Mouse (Mus musculus) kidney, adult 2 months (tissue): Measurements from ENCODE around the gene Gstm7. TPM values are rescaled to one million over a fixed set of nuclear protein-coding genes. Genes with fewer than 3 reads are reported as not detected.
"Not testable (repeated sequence)": the region's sequence is repeated elsewhere in the genome, so short reads cannot be mapped to it uniquely, and the experiment has no call there.

Source experiments
- DNase-seq: peaks from one replicate; pipeline ENCODE4 v3.0.0; 2021
- H3K27ac ChIP-seq: fragments of 200-500 bp; 2 replicates; pipeline ENCODE4 v1.5.1; 2012; ENCODE audit warnings: low read depth, low read length, control low read depth, inconsistent platforms; ENCODE audit not compliant: insufficient read depth
- H3K27me3 ChIP-seq: fragments of 200-500 bp; replicated peaks from 2 replicates; pipeline ENCODE4 v1.6.1; 2012; ENCODE audit warnings: mild to moderate bottlenecking, moderate library complexity, low read length, inconsistent platforms; ENCODE audit not compliant: control insufficient read depth, insufficient read depth
- H3K36me3 ChIP-seq: fragments of 200-500 bp; 2 replicates; pipeline ENCODE4 v1.6.1; 2012; ENCODE audit warnings: mild to moderate bottlenecking, moderate library complexity, low read length, inconsistent platforms; ENCODE audit not compliant: control insufficient read depth, insufficient read depth
- H3K4me1 ChIP-seq: fragments of 200-500 bp; 2 replicates; pipeline ENCODE4 v1.6.1; 2011; ENCODE audit warnings: low read length; ENCODE audit not compliant: control insufficient read depth, insufficient read depth
- H3K4me3 ChIP-seq: fragments of 200-500 bp; 2 replicates; pipeline ENCODE4 v1.5.1; 2011; ENCODE audit warnings: mild to moderate bottlenecking, low read depth, low read length, control low read depth; ENCODE audit not compliant: insufficient read depth
- CTCF ChIP-seq: fragments of 200-500 bp; conservative IDR thresholded peaks from 2 replicates; pipeline ENCODE4 v1.5.1; 2011; ENCODE audit warnings: low read depth, mild to moderate bottlenecking, control low read depth, low read length, moderate library complexity, mixed read lengths; ENCODE audit not compliant: insufficient read depth, insufficient read length
- POLR2A ChIP-seq: fragments of 200-500 bp; IDR thresholded peaks from one replicate; pipeline ENCODE4 v1.6.1; 2011; ENCODE audit warnings: low read depth, low read length, control low read depth
- WGBS: fragments of 180-500 bp; shearing (Covaris S2); methylation state at CpG from one replicate; pipeline ENCODE4 v1.1.7; 2018; 5-methylcytosine and 5-hydroxymethylcytosine counted together
- polyA plus RNA-seq: library from polyadenylated mRNA; depleted of rRNA; stranded (reverse); fragments of >200 nt; gene quantifications from 2 replicates; pipeline ENCODE4 v1.2.3, GENCODE M21; 2012; rRNA removed

Gene Gstm7
- 24.5 and 28.1 TPM in 2 replicates for polyA plus RNA-seq

GRCm38 (mm10) chr3:107931670-107932069, at the start of gene Gstm7:
Gene Gstm7 (minus strand): TSS chr3:107931817.
- TF ChIP-seq CTCF = peak; percentile 41
- no peak for TF ChIP-seq POLR2A
- Histone ChIP-seq H3K36me3 (no peaks in the 10 kb centered on the region), H3K4me1 (peaks cover 4% of the 10 kb centered on the region; the same call in 1 of the 2 replicates), H3K27me3 (no peaks in the 10 kb centered on the region), H3K4me3 (peak within 1 kb of the TSS; percentile 46), H3K27ac (peak within 1 kb of the TSS; percentile 33; the same call in 1 of the 2 replicates)
- peak; percentile 100 for DNase-seq
- WGBS = 6% methylated on average over 10 of the region's 10 CpGs

- WGBS = 62% methylated on average over 3 of the region's 3 CpGs
- TF ChIP-seq POLR2A = no peak
- TF ChIP-seq CTCF = no peak
- no peaks in the 10 kb centered on the region; the same call in 1 of the 2 replicates for H3K4me1 ChIP-seq
- no peaks in the 10 kb centered on the region for H3K27me3 ChIP-seq
- no peak overlapping the region for H3K4me3 ChIP-seq
- DNase-seq = no peak
- H3K36me3 ChIP-seq = no peaks in the 10 kb centered on the region
- H3K27ac ChIP-seq = no peak overlapping the region
Measured at GRCm38 (mm10) chr3:107981261-107981660, 49.6 kb upstream of the Gstm7 start.

- Histone ChIP-seq H3K4me3 (no peak overlapping the region), H3K27ac (no peak overlapping the region), H3K36me3 (no peaks in the 10 kb centered on the region), H3K4me1 (no peaks in the 10 kb centered on the region), H3K27me3 (no peaks in the 10 kb centered on the region)
- TF ChIP-seq POLR2A (no peak), CTCF (no peak)
- 67% methylated on average over 3 of the region's 3 CpGs for WGBS
- no peak for DNase-seq
Measured at GRCm38 (mm10) chr3:107977691-107978090, 46.1 kb upstream of the Gstm7 start.

GRCm38 (mm10) chr3:107974237-107974636, 42.6 kb upstream of the Gstm7 start:
- Histone ChIP-seq H3K4me1 (no peaks in the 10 kb centered on the region), H3K27me3 (no peaks in the 10 kb centered on the region), H3K36me3 (no peaks in the 10 kb centered on the region), H3K4me3 (no peak overlapping the region), H3K27ac (no peak overlapping the region)
- no peak for DNase-seq
- no peak for TF ChIP-seq CTCF
- no peak for TF ChIP-seq POLR2A
- 95% methylated on average over 1 of the region's 1 CpGs for WGBS

DNA sequence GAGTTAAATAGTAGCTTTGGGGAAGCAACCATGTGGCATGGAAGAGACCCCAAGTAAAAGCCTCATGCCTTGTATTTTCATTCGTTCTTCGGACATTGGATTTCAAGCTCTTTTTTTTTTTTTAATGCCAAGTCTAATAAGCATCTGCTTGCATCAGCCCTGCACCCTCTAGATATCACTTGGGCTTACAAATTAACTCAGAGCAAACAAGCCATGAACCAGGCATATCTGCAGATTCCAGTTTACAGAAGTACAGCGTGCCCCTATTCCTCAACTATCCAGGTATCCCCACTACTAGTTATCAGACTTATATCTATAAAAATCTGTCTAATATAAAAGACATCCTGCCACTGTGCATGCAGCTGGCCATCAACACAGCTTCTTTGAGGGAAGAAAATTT, 40.5 kb upstream of the Gstm7 start:
- 60% methylated on average over 3 of the region's 3 CpGs for WGBS
- Histone ChIP-seq H3K27ac (no peak overlapping the region), H3K27me3 (no peaks in the 10 kb centered on the region), H3K36me3 (no peaks in the 10 kb centered on the region), H3K4me1 (no peaks in the 10 kb centered on the region), H3K4me3 (no peak overlapping the region)
- DNase-seq = no peak
- TF ChIP-seq CTCF = no peak
- no peak for TF ChIP-seq POLR2A

DNA sequence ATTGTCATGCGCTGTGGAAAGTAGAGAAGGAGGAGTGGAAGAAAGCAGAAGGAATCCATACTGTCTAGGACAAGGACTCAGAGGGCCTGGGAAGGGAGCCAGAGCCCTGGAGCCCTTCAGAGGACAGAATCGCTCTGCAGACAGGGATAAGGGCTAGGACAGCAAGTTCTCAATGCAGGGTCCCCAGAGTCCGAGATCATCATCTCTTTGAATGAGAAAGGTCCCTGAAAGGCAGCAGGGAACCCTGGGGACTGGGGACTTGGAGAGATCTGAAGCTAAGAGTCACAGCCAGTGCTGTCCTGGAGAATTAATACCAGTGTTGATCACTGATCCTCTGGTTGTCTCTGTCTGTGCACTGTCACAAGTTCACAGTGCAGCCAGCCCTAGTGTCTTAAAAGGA, 39.5 kb upstream of the Gstm7 start:
- not testable (repeated sequence) for DNase-seq, H3K27me3 ChIP-seq
- 74% methylated on average over 3 of the region's 3 CpGs for WGBS

DNA sequence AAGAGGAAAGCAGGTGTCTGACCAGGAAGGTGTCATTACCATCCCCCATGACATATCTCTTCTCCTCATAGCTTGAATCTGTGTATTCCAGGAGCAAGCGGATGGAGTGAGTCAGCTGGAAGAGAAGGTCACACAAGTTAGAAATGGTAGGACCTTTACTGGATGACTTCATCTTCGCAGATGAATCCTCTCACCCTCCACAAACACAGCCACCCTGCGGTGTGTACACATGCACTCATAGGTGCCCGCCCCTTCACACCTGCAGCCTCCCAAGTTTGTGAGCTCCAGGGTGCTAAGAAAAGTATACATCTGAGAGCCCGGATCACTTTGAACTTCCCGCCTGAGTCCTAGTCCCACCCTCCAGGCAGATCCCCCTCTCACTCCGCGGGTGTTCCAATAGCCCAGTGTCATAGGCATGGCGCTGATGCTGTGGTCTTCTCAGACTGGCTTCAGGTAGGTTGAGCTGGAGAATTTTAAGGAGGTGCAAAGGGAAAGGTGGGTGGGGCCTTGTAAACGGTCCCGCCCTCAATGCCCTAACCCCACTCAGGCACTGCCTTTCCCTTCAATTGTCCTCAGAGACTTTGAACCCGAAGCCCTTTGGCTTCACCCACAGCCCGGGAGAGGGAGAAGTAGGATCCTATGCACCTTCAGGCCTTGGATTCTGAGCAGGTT, 37.2 kb upstream of the Gstm7 start, which contains the start of gene Gstm3:
Gene Gstm3 (minus strand): TSS at position 560 of the 672 bp plus-strand sequence.
- no peak within 1 kb of the TSS for H3K4me3 ChIP-seq
- DNase-seq = no peak
- TF ChIP-seq POLR2A (no peak), CTCF (no peak)
- H3K36me3 ChIP-seq = no peaks in the 10 kb centered on the region
- no peaks in the 10 kb centered on the region for H3K27me3 ChIP-seq
- no peaks in the 10 kb centered on the region for H3K4me1 ChIP-seq
- H3K27ac ChIP-seq = no peak within 1 kb of the TSS
- 61% methylated on average over 13 of the region's 13 CpGs for WGBS

More for the DNA sequence above, 39.5 kb upstream of the Gstm7 start:
- H3K36me3 ChIP-seq, H3K27ac ChIP-seq, H3K4me1 ChIP-seq, H3K4me3 ChIP-seq: not testable (repeated sequence)
